18 mouse cellular contexts compared by ENCODE assay signal in the genomic region with DNA sequence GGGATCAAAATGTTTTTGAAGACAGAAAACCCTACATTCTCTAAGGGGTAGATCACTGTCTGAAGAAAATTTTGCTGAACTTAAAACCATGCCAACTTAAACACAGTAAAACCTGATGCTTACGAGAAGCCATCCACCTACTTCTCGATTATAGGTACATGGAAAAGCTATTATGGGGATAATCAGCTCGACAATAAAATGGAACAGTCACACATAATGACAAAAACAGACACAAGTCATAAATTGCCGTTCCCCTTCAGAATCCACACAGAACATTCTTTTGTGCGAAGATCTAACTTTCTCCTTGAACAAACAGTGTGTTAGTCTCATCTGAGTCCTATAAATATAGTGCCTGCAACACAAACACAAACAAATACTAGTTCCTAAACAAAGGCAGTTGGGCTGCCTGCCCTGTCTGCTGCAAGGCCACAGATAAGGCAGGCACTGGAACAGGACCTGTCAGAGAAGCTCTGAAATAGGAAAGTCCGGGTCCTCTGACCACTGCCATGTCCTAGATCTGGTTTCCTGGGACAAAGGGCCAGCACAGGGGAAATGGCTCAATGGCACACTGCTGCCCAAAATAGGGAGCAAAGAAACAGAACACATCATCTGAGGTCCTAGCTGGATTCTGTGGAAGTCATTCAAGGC.
DNase-seq lines count a peak whose midpoint lies in the region; ATAC-seq lines count a peak whose summit lies in the region.
"Had no signal": no experiment of that assay in that cellular context is flagged by ENCODE, and none has a peak within 500 bp of the region (broad histone marks: within the 10 kb centered on the region; RNA-seq: fewer than 3 reads in every experiment).

No protein-coding gene starts in this region.

- peaks cover 72% of the 10 kb centered on the region for H3K36me3 ChIP-seq in limb, embryonic 13.5 days
- peaks cover 13% of the 10 kb centered on the region; the same call in 1 of the 2 replicates for H3K36me3 ChIP-seq in liver, embryonic 16.5 days (ENCODE audit: control insufficient read depth, insufficient read depth)
- H3K36me3 ChIP-seq in hindbrain, embryonic 10.5 days: peaks cover 62% of the 10 kb centered on the region

- peaks cover 36% of the 10 kb centered on the region for H3K4me1 ChIP-seq in limb, embryonic 13.5 days
- peaks cover 19% of the 10 kb centered on the region for H3K4me1 ChIP-seq in liver, embryonic 16.5 days (ENCODE audit: control insufficient read depth, low read depth, low read length)
- no peaks in the 10 kb centered on the region for H3K4me1 ChIP-seq in hindbrain, embryonic 10.5 days (replicated peaks)
- H3K4me1 ChIP-seq: midbrain, embryonic 10.5 days had no signal

- peak; percentile 69 to 86 for DNase-seq in heart, adult 18-20 months
- DNase-seq in heart, postnatal 4 days: no peak
- peak; percentile 72 to 82 for DNase-seq in heart, adult 9 months (ENCODE audit: low spot score in 2 of 2)
- DNase-seq in hindbrain, embryonic 10.5 days (ENCODE audit: low spot score): no peak
- no peak for DNase-seq in cerebellum, postnatal 36 days
- no peak for DNase-seq in urinary bladder, postnatal 36 days (ENCODE audit: low spot score in 2 of 2)
- DNase-seq: adrenal gland, adult 8-10 months; B cell, adult 2 months; cerebellum, postnatal 25 days; kidney, postnatal 14 days; layer of hippocampus, postnatal 36 days; lung, embryonic 14.5 days; right cerebral cortex, postnatal 25 days; thymus, adult 18-20 months had no signal

- peak; percentile 70 for ATAC-seq in limb, embryonic 13.5 days (ENCODE audit: low FRiP score, low read depth)
- ATAC-seq in liver, embryonic 16.5 days (ENCODE audit: low read depth): peak; percentile 59

- H3K4me2 ChIP-seq in limb, embryonic 13.5 days (replicated peaks): no peak overlapping the region
- no peak overlapping the region for H3K4me2 ChIP-seq in liver, embryonic 16.5 days (ENCODE audit: low read depth, low read length)
- H3K4me2 ChIP-seq: lung, embryonic 14.5 days had no signal

- peak overlapping the region; percentile 74 for H3K27ac ChIP-seq in limb, embryonic 13.5 days
- no peak overlapping the region for H3K27ac ChIP-seq in liver, embryonic 16.5 days (ENCODE audit: low read length)
- no peak overlapping the region for H3K27ac ChIP-seq in hindbrain, embryonic 10.5 days
- H3K27ac ChIP-seq: forebrain, embryonic 10.5 days; midbrain, embryonic 10.5 days had no signal

- WGBS in limb, embryonic 13.5 days: 25% methylated on average over 6 of the region's 6 CpGs
- WGBS in liver, embryonic 16.5 days (ENCODE audit: insufficient replicate concordance): 53% methylated on average over 6 of the region's 6 CpGs
- 87% methylated on average over 6 of the region's 6 CpGs for WGBS in hindbrain, embryonic 10.5 days

- no peaks in the 10 kb centered on the region for H3K9me3 ChIP-seq in limb, embryonic 13.5 days
- no peaks in the 10 kb centered on the region for H3K9me3 ChIP-seq in liver, embryonic 16.5 days (replicated peaks; ENCODE audit: control insufficient read depth, low read length)
- no peaks in the 10 kb centered on the region for H3K9me3 ChIP-seq in hindbrain, embryonic 10.5 days
- H3K9me3 ChIP-seq: forebrain, embryonic 10.5 days; midbrain, embryonic 10.5 days had no signal

- H3K9ac ChIP-seq in limb, embryonic 13.5 days: peak overlapping the region; percentile 43; the same call in 1 of the 2 replicates
- no peak overlapping the region for H3K9ac ChIP-seq in liver, embryonic 16.5 days (ENCODE audit: low read depth, low read length)
- H3K9ac ChIP-seq: lung, embryonic 14.5 days had no signal

- no peak overlapping the region for H3K4me3 ChIP-seq in limb, embryonic 13.5 days
- H3K4me3 ChIP-seq in liver, embryonic 16.5 days (ENCODE audit: low read depth, low read length): no peak overlapping the region
- no peak overlapping the region for H3K4me3 ChIP-seq in hindbrain, embryonic 10.5 days
- H3K4me3 ChIP-seq: forebrain, embryonic 10.5 days; midbrain, embryonic 10.5 days had no signal

- H3K27me3 ChIP-seq in limb, embryonic 13.5 days: no peaks in the 10 kb centered on the region
- H3K27me3 ChIP-seq in liver, embryonic 16.5 days (ENCODE audit: control insufficient read depth, insufficient read depth, low read depth, low read length): no peaks in the 10 kb centered on the region
- no peaks in the 10 kb centered on the region for H3K27me3 ChIP-seq in hindbrain, embryonic 10.5 days (ENCODE audit: insufficient read depth, poor library complexity, severe bottlenecking)

Comparison
In these comparisons a context has a peak if more than half of its experiments do, and no peak if none do; other contexts are left out.
1. DNase-seq: peak in heart, adult 18-20 months (2 of 2) and heart, adult 9 months (2 of 2); none in heart, postnatal 4 days (single experiment), hindbrain, embryonic 10.5 days (single experiment), cerebellum, postnatal 36 days (0 of 2) and urinary bladder, postnatal 36 days (0 of 2).